Mouse (Mus musculus): ENCODE results near the gene Zfp583.
"Not testable (repeated sequence)": the region's sequence is repeated elsewhere in the genome, so short reads cannot be mapped to it uniquely, and the experiment has no call there.

- TF ChIP-seq CTCF, EP300 (IDR thresholded peaks at IDR 0.05): not testable (repeated sequence)
Observed at GRCm38 (mm10) chr7:6300796-6301195, 30.3 kb downstream of the Zfp583 start.

Measured in lung, postnatal 0 days (tissue).